Mouse (Mus musculus) Patski (cell line): Measurements from ENCODE around the gene Fbln2. TPM values are rescaled to one million over a fixed set of nuclear protein-coding genes. Genes with fewer than 3 reads are reported as not detected.

Source experiments
- ATAC-seq: fragments of 100-300 bp; one replicate; pipeline ENCODE4 v1.8.0; 2021
- CTCF ChIA-PET: fragments of 350-600 bp; sonication (Branson Sonifier 250); formaldehyde crosslinking; loops from one replicate; lab custom pipeline; 2022; ENCODE audit warnings: inconsistent platforms; lab: Charles Lee
- POLR2A ChIA-PET: fragments of 350-600 bp; sonication (Branson Sonifier 250); formaldehyde crosslinking; loops from one replicate; lab custom pipeline; 2022; ENCODE audit warnings: antibody characterized with exemption, inconsistent platforms; lab: Charles Lee
- DNase-seq: peaks from one replicate; pipeline ENCODE4 v3.0.0-alpha.2; 2011; ENCODE audit warnings: low read depth, low spot score
- H3K27me3 ChIP-seq: fragments of 371-371 bp; one replicate; pipeline ENCODE4 v1.5.1; 2021
- CTCF ChIP-seq: fragments of 100-300 bp; IDR thresholded peaks from one replicate; pipeline ENCODE4 v1.5.1; 2021
- in situ Hi-C: fragments of 300-500 bp; cut with MboI; formaldehyde crosslinking; loops from 3 replicates; pipeline ENCODE4 v1.11.1; 2018; ENCODE audit warnings: low pct_unique_long_range_greater_than_20kb, mixed read lengths
- polyA plus RNA-seq: library from polyadenylated mRNA; unstranded; gene quantifications from one replicate; pipeline ENCODE4 v1.2.3, GENCODE M21; 2021

Gene Fbln2
- polyA plus RNA-seq, 1 experiment from 2014 or later, result 2.9 TPM

- H3K27me3 ChIP-seq, result peaks cover 9% of the 10 kb centered on the region
- ChIA-PET POLR2A (interaction anchor here (0.8 kb wide), 1 partner anchor 127 kb away, joined by 3 read pairs; no protein-coding TSS in a partner anchor), CTCF (interaction anchor here (0.8 to 7.6 kb wide), 7 partner anchors 22 to 129 kb away, joined by 3 to 81 read pairs (median 4); partner anchors contain the start of gene Wnt7a)
- in situ Hi-C loops, result loop anchor here (5.0 to 10.0 kb wide), 3 partner anchors 128 to 230 kb away; partner anchors contain the start of gene Wnt7a
- TF ChIP-seq CTCF, result no peak
- ATAC-seq (peak; percentile 7), DNase-seq (no peak)
These were observed 72.5 kb downstream of the Fbln2 start for GRCm38 (mm10) chr6:91284521-91285449.

GRCm38 (mm10) chr6:91285450-91285790 is 73.2 kb downstream of the Fbln2 start:
- in situ Hi-C loops, result loop anchor here (5.0 to 10.0 kb wide), 3 partner anchors 127 to 231 kb away; partner anchors contain the start of gene Wnt7a
- TF ChIP-seq CTCF, result no peak
- H3K27me3 ChIP-seq, result peaks cover 9% of the 10 kb centered on the region

GRCm38 (mm10) chr6:91285814-91286545 is 73.7 kb downstream of the Fbln2 start:
- ChIA-PET CTCF (interaction anchor here (0.8 to 7.6 kb wide), 7 partner anchors 21 to 128 kb away, joined by 3 to 81 read pairs (median 4); partner anchors contain the start of gene Wnt7a), POLR2A (interaction anchor here (0.8 kb wide), 1 partner anchor 126 kb away, joined by 3 read pairs; no protein-coding TSS in a partner anchor)
- DNase-seq (no peak), ATAC-seq (no peak)
- H3K27me3 ChIP-seq, result peaks cover 9% of the 10 kb centered on the region
- no peak for TF ChIP-seq CTCF
- in situ Hi-C loops, result loop anchor here (5.0 to 10.0 kb wide), 3 partner anchors 126 to 231 kb away; partner anchors contain the start of gene Wnt7a

More at GRCm38 (mm10) chr6:91285450-91285790, 73.2 kb downstream of the Fbln2 start:
- CTCF ChIA-PET, result interaction anchor here (0.8 to 7.6 kb wide), 7 partner anchors 21 to 128 kb away, joined by 3 to 81 read pairs (median 4); partner anchors contain the start of gene Wnt7a
- ATAC-seq (peak; percentile 66), DNase-seq (no peak)
- POLR2A ChIA-PET, result interaction anchor here (0.8 kb wide), 1 partner anchor 126 kb away, joined by 3 read pairs; no protein-coding TSS in a partner anchor

- POLR2A ChIA-PET, result no interaction called here
- no peak for DNase-seq
- no peak for TF ChIP-seq CTCF
- peaks cover 9% of the 10 kb centered on the region for H3K27me3 ChIP-seq
- CTCF ChIA-PET, result interaction anchor here (1.4 to 7.6 kb wide), 4 partner anchors 86 to 127 kb away, joined by 3 to 81 read pairs (median 6); partner anchors contain the start of gene Wnt7a
- in situ Hi-C loops, result loop anchor here (5.0 to 10.0 kb wide), 3 partner anchors 126 to 232 kb away; partner anchors contain the start of gene Wnt7a
- ATAC-seq, result no peak
These were observed 74.4 kb downstream of the Fbln2 start for GRCm38 (mm10) chr6:91286624-91287023.

- no peak for DNase-seq
- POLR2A ChIA-PET, result no interaction called here
- no peak for TF ChIP-seq CTCF
- no peak for ATAC-seq
- CTCF ChIA-PET, result interaction anchor here (1.4 to 7.6 kb wide), 4 partner anchors 85 to 127 kb away, joined by 3 to 81 read pairs (median 6); partner anchors contain the start of gene Wnt7a
- H3K27me3 ChIP-seq, result peaks cover 9% of the 10 kb centered on the region
- in situ Hi-C loops, result loop anchor here (5.0 to 10.0 kb wide), 3 partner anchors 125 to 232 kb away; partner anchors contain the start of gene Wnt7a
These were observed 74.9 kb downstream of the Fbln2 start for GRCm38 (mm10) chr6:91287148-91287547.

GRCm38 (mm10) chr6:91287636-91288035 is 75.4 kb downstream of the Fbln2 start:
- no peak for TF ChIP-seq CTCF
- in situ Hi-C loops, result loop anchor here (5.0 to 10.0 kb wide), 3 partner anchors 125 to 233 kb away; partner anchors contain the start of gene Wnt7a
- POLR2A ChIA-PET, result no interaction called here
- ATAC-seq (no peak), DNase-seq (no peak)
- CTCF ChIA-PET, result interaction anchor here (1.6 to 7.6 kb wide), 3 partner anchors 105 to 126 kb away, joined by 4 to 81 read pairs (median 8); partner anchors contain the start of gene Wnt7a
- peaks cover 9% of the 10 kb centered on the region for H3K27me3 ChIP-seq

GRCm38 (mm10) chr6:91288251-91288785 is 76.1 kb downstream of the Fbln2 start:
- no peak for ATAC-seq
- DNase-seq, result no peak
- TF ChIP-seq CTCF, result no peak
- ChIA-PET POLR2A (interaction anchor here (1.0 kb wide), 1 partner anchor 20 kb away, joined by 4 read pairs; no protein-coding TSS in a partner anchor), CTCF (interaction anchor here (0.6 to 1.6 kb wide), 3 partner anchors 38 to 118 kb away, joined by 3 to 8 read pairs (median 3); no protein-coding TSS in a partner anchor)
- peaks cover 9% of the 10 kb centered on the region for H3K27me3 ChIP-seq
- in situ Hi-C loops, result loop anchor here (5.0 to 10.0 kb wide), 3 partner anchors 124 to 234 kb away; partner anchors contain the start of gene Wnt7a

- no peak for ATAC-seq
- H3K27me3 ChIP-seq, result peaks cover 9% of the 10 kb centered on the region
- in situ Hi-C loops, result loop anchor here (5.0 to 10.0 kb wide), 3 partner anchors 123 to 234 kb away; partner anchors contain the start of gene Wnt7a
- ChIA-PET CTCF (interaction anchor here (1.1 kb wide), 1 partner anchor 80 kb away, joined by 3 read pairs; no protein-coding TSS in a partner anchor), POLR2A (interaction anchor here (1.0 kb wide), 1 partner anchor 19 kb away, joined by 4 read pairs; no protein-coding TSS in a partner anchor)
- no peak for TF ChIP-seq CTCF
- DNase-seq, result no peak
These were observed 76.7 kb downstream of the Fbln2 start for GRCm38 (mm10) chr6:91288961-91289360.

GRCm38 (mm10) chr6:91290937-91291336 is 78.7 kb downstream of the Fbln2 start:
- DNase-seq (no peak), ATAC-seq (no peak)
- in situ Hi-C loops, result no loop called here
- TF ChIP-seq CTCF, result no peak
- CTCF ChIA-PET, result interaction anchor here (0.8 kb wide), 1 partner anchor 123 kb away, joined by 3 read pairs; no protein-coding TSS in a partner anchor
- H3K27me3 ChIP-seq, result peaks cover 5% of the 10 kb centered on the region
- POLR2A ChIA-PET, result no interaction called here
